Mouse (Mus musculus): ENCODE measurements around the gene Ttc28.

GRCm38 (mm10) chr5:111049584-111049983 lies 170.0 kb downstream of the Ttc28 start:
- TF ChIP-seq CTCF (IDR thresholded peaks at IDR 0.05 in 2 of 3, conservative IDR thresholded peaks at IDR 0.05 in 1 of 3; ENCODE audit: control insufficient read depth in 1 of 3, insufficient read depth in 1 of 3, low read depth in 2 of 3, low read length in 3 of 3, poor library complexity in 1 of 3, severe bottlenecking in 1 of 3) (no peak), HCFC1 (IDR thresholded peaks at IDR 0.05; ENCODE audit: low read depth, low read length) (no peak), MAZ (IDR thresholded peaks at IDR 0.05; ENCODE audit: low read depth, low read length) (no peak), POLR2A (IDR thresholded peaks at IDR 0.05; ENCODE audit: control insufficient read depth in 1 of 2, insufficient read depth in 1 of 2, low read depth in 1 of 2, low read length in 2 of 2, poor library complexity in 1 of 2) (no peak), GATA1 (IDR thresholded peaks at IDR 0.05; ENCODE audit: low read depth, low read length) (no peak), TAL1 (IDR thresholded peaks at IDR 0.05; ENCODE audit: low read length) (no peak), MYC (IDR thresholded peaks at IDR 0.05; ENCODE audit: low read depth, low read length) (no peak), ZMIZ1 (IDR thresholded peaks at IDR 0.05; ENCODE audit: low read depth, low read length) (no peak)

Data from MEL (cell line).